In the genomic region with DNA sequence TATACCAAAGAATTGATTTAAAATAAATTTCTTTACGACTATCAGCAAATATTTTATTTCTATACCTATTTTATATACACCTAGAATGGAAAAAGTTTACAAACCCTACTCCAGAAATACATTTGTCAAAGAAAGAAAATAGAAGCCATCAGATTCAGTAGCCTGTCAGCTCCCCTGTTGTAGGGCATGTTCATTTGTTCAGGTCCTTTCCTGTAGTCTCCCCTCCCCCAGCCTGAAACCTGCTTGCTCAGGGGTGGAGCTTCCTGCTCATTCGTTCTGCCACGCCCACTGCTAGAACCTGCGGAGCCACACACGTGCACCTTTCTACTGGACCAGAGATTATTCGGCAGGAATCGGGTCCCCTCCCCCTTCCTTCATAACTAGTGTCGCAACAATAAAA, we compare ENCODE assay signal across 7 mouse cellular contexts. TPM values are rescaled to one million over a fixed set of nuclear protein-coding genes. Genes with fewer than 3 reads are reported as not detected.
DNase-seq lines count a peak whose midpoint lies in the region; ATAC-seq and TF ChIP-seq lines count a peak whose summit lies in the region.
"Not testable (repeated sequence)": the region's sequence is repeated elsewhere in the genome, so short reads cannot be mapped to it uniquely, and the experiment has no call there.

No protein-coding gene starts in this region.

- H3K9ac ChIP-seq in CH12.LX (ENCODE audit: insufficient read depth, low read depth); intestine, embryonic 15.5 days: not testable (repeated sequence)

- TF ChIP-seq POLR2A in CH12.LX (IDR thresholded peaks at IDR 0.05; ENCODE audit: low read depth, low read length); thymus, adult 2 months (IDR thresholded peaks at IDR 0.05; ENCODE audit: control insufficient read depth, extremely low read depth, insufficient read depth, low read length, poor library complexity): not testable (repeated sequence)

- not testable (repeated sequence) for H3K9me3 ChIP-seq in CH12.LX (replicated peaks; ENCODE audit: low read length); intestine, embryonic 15.5 days

- in situ Hi-C loops in CH12.LX (cut with MboI; ENCODE audit: low pct_ligation_motif_present, low pct_unique_long_range_greater_than_20kb, low sequenced_read_pairs): not testable (repeated sequence)

- dilution Hi-C loops in CH12.LX (cut with MboI; ENCODE audit: extremely low pct_ligation_motif_present, extremely low pct_unique_long_range_greater_than_20kb, low sequenced_read_pairs): not testable (repeated sequence)

- H3K4me2 ChIP-seq in CH12.LX (ENCODE audit: insufficient read depth, low read depth, poor library complexity, severe bottlenecking); intestine, embryonic 15.5 days (replicated peaks): not testable (repeated sequence)

- WGBS in intestine, embryonic 15.5 days: 25% methylated on average over 7 of the region's 8 CpGs
- 19% methylated on average over 5 of the region's 8 CpGs for WGBS in thymus, adult 2 months

- H3K79me2 ChIP-seq in CH12.LX (replicated peaks; ENCODE audit: control insufficient read depth, extremely low read depth, insufficient read depth, poor library complexity, severe bottlenecking): peaks cover 18% of the 10 kb centered on the region

- TF ChIP-seq RAD21 in CH12.LX (IDR thresholded peaks at IDR 0.05; ENCODE audit: low read depth, low read length): not testable (repeated sequence)

- H3K27me3 ChIP-seq in CH12.LX (replicated peaks); intestine, embryonic 15.5 days (replicated peaks); thymus, adult 2 months (ENCODE audit: control insufficient read depth, insufficient read depth, low read length): not testable (repeated sequence)

- peaks cover 0 to 27% of the 10 kb centered on the region in 2 experiments for H3K36me3 ChIP-seq in CH12.LX (replicated peaks in 1 of 2; ENCODE audit: control insufficient read depth in 1 of 2, insufficient read depth in 1 of 2, low read length in 1 of 2)
- not testable (repeated sequence) for H3K36me3 ChIP-seq in intestine, embryonic 15.5 days; thymus, adult 2 months (ENCODE audit: control insufficient read depth, insufficient read depth, low read length)

- DNase-seq in B cell, adult 2 months: peak; percentile 41 to 52
- DNase-seq in CH12.LX (ENCODE audit: extremely low read depth) (peak; percentile 33), R1 (ENCODE audit: low read depth, low spot score) (peak; percentile 68)
- DNase-seq in naive thymus-derived CD4-positive, alpha-beta T cell, adult 2 months (ENCODE audit: low read depth): peak; percentile 63
- DNase-seq in thymus, adult 2 months: peak; percentile 25

- H3K4me3 ChIP-seq in CH12.LX (replicated peaks in 1 of 3; ENCODE audit: low read depth in 2 of 3, low read length in 2 of 3, poor library complexity in 1 of 3); intestine, embryonic 15.5 days (replicated peaks); thymus, adult 2 months (ENCODE audit: control insufficient read depth, insufficient read depth, low read length): not testable (repeated sequence)

- H3K4me1 ChIP-seq in CH12.LX (ENCODE audit: control insufficient read depth in 1 of 2, insufficient read depth in 2 of 2): peaks cover 4 to 31% of the 10 kb centered on the region in 2 experiments; a peak in 3 of 4 replicates
- not testable (repeated sequence) for H3K4me1 ChIP-seq in intestine, embryonic 15.5 days (replicated peaks); thymus, adult 2 months (replicated peaks; ENCODE audit: control insufficient read depth, insufficient read depth, low read length)

- H3K27ac ChIP-seq in CH12.LX (ENCODE audit: insufficient read depth, low read depth); intestine, embryonic 15.5 days; thymus, adult 2 months (ENCODE audit: control insufficient read depth, insufficient read depth, low read length): not testable (repeated sequence)

- not testable (repeated sequence) for TF ChIP-seq CTCF in CH12.LX (conservative IDR thresholded peaks at IDR 0.05 in 1 of 2, IDR thresholded peaks at IDR 0.05 in 1 of 2; ENCODE audit: low read depth in 2 of 2, low read length in 2 of 2); thymus, adult 2 months (IDR thresholded peaks at IDR 0.05; ENCODE audit: borderline replicate concordance, control insufficient read depth, extremely low read depth, insufficient read depth, low read length, poor library complexity)

- not testable (repeated sequence) for TF ChIP-seq EP300 in CH12.LX (IDR thresholded peaks at IDR 0.05; ENCODE audit: low read length)

- peak; percentile 87 for ATAC-seq in activated CD4-positive, CD25-positive, alpha-beta regulatory T cell, adult 4 months
- ATAC-seq in intestine, embryonic 15.5 days: peak; percentile 67

RNA-seq across cellular contexts. Expression of gene Kpna3, which starts 12.6 kb away (rescaled TPM):
- total RNA-seq in CH12.LX (2012; rRNA removed): 21.3 and 28.2 TPM in 2 replicates
- 75.4 and 83.9 TPM in 2 replicates for total RNA-seq in CH12.LX (2014; rRNA removed)
- 70.4 and 85.9 TPM in 2 replicates for polyA plus RNA-seq in CH12.LX (2012; ENCODE audit: insufficient read length, low read depth)
- polyA plus RNA-seq in activated CD4-positive, CD25-positive, alpha-beta regulatory T cell, adult 4 months (2017; shearing (Covaris generic)): 10 to 100 TPM; 40.5 to 42.7 TPM
- 40.2 and 47.1 TPM in 2 replicates for polyA plus RNA-seq in intestine, embryonic 15.5 days (2015; fragmentation: Nextera tagmentation; extraction: Ambion mirVana)
- 14.4 TPM in 2 replicates for polyA plus RNA-seq in thymus, adult 2 months (2012; rRNA removed)
